Mouse (Mus musculus) forebrain, embryonic 13.5 days (tissue): Measurements from ENCODE around the gene Gga1. TPM values are rescaled to one million over a fixed set of nuclear protein-coding genes. Genes with fewer than 3 reads are reported as not detected.

Experiments used
- ATAC-seq: fragments of 200-750 bp; cut with Nextera tagmentation; 2 replicates; pipeline ENCODE4 v1.8.0; 2017
- H3K27ac ChIP-seq: fragments of 300-500 bp; sonication (generic); 2 replicates; pipeline ENCODE4 v1.5.1; 2015; ENCODE audit warnings: inconsistent platforms, mild to moderate bottlenecking, moderate library complexity
- H3K27me3 ChIP-seq: fragments of 300-500 bp; sonication (generic); 2 replicates; pipeline ENCODE4 v1.6.1; 2015; ENCODE audit warnings: mild to moderate bottlenecking, inconsistent platforms
- H3K36me3 ChIP-seq: fragments of 300-500 bp; sonication (generic); 2 replicates; pipeline ENCODE4 v1.6.1; 2015; ENCODE audit warnings: mild to moderate bottlenecking, inconsistent platforms; ENCODE audit not compliant: poor library complexity, severe bottlenecking
- H3K4me1 ChIP-seq: fragments of 300-500 bp; sonication (generic); 2 replicates; pipeline ENCODE4 v1.6.1; 2015; ENCODE audit warnings: inconsistent platforms
- H3K4me2 ChIP-seq: fragments of 300-500 bp; sonication (generic); 2 replicates; pipeline ENCODE4 v1.6.1; 2015; ENCODE audit warnings: inconsistent platforms, mild to moderate bottlenecking, moderate library complexity
- H3K4me3 ChIP-seq: fragments of 300-500 bp; sonication (generic); 2 replicates; pipeline ENCODE4 v1.5.1; 2015; ENCODE audit warnings: mild to moderate bottlenecking, inconsistent platforms
- H3K9ac ChIP-seq: fragments of 300-500 bp; sonication (generic); 2 replicates; pipeline ENCODE4 v1.6.1; 2015; ENCODE audit warnings: mild to moderate bottlenecking, inconsistent platforms
- H3K9me3 ChIP-seq: fragments of 300-500 bp; sonication (generic); replicated peaks from 2 replicates; pipeline ENCODE4 v1.6.1; 2016; ENCODE audit warnings: inconsistent platforms
- WGBS: fragments of 180-500 bp; shearing (Covaris S2); methylation state at CpG from one replicate; pipeline ENCODE4 v1.1.7; 2015; 5-methylcytosine and 5-hydroxymethylcytosine counted together
- polyA plus RNA-seq: library from polyadenylated mRNA; unstranded; fragments of >200 nt; fragmentation: Nextera tagmentation; extraction: Ambion mirVana; gene quantifications from 2 replicates; pipeline ENCODE4 v1.2.1, GENCODE M21; 2015

The Gga1 gene
- polyA plus RNA-seq, 1 experiment from 2014 or later: 50.3 TPM

- H3K9ac ChIP-seq: 0 out of 2 replicates have a peak overlapping the region, but pooled peaks have one; percentile 2
- no peak for ATAC-seq
- H3K4me1 ChIP-seq: peaks cover 38% of the 10 kb centered on the region
- H3K36me3 ChIP-seq: no peaks in the 10 kb centered on the region
- no peak overlapping the region for H3K4me2 ChIP-seq
- H3K27ac ChIP-seq: no peak overlapping the region; the same call in none of the 2 replicates
- peaks cover 12% of the 10 kb centered on the region for H3K27me3 ChIP-seq
- WGBS: 61% methylated on average over 8 of the region's 8 CpGs
- no peaks in the 10 kb centered on the region for H3K9me3 ChIP-seq
- H3K4me3 ChIP-seq: no peak overlapping the region
Measured at GRCm38 (mm10) chr15:78836086-78836621, 40.8 kb upstream of the Gga1 start.

DNA sequence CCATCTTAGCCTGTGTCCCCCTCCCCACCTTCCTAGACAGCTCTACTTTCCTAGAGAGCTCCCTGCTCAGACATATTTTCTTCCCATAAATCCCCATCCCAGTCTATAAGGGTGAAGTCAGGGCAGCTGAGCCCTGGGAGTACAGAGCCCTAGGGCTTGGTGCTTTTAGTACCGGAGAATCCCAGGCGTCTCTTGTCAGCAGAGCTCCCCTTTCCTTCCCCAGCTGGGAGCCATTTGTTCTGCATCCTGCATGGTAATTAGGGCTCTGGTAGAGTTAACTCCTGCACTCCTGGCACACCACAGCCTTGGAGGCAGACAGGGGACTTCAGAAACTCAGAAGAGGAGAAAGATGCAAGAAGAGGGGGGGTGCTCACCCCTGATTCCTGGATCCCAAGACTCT is 37.2 kb upstream of the Gga1 start:
- Histone ChIP-seq H3K27me3 (peaks cover 47% of the 10 kb centered on the region), H3K9me3 (no peaks in the 10 kb centered on the region), H3K36me3 (no peaks in the 10 kb centered on the region), H3K4me1 (peaks cover 42% of the 10 kb centered on the region), H3K4me3 (no peak overlapping the region), H3K4me2 (peak overlapping the region; percentile 14; the same call in 1 of the 2 replicates), H3K9ac (peak overlapping the region; percentile 40), H3K27ac (peak overlapping the region; percentile 76)
- ATAC-seq: peak; percentile 57
- WGBS: 0% methylated on average over 2 of the region's 2 CpGs

- peaks cover 50% of the 10 kb centered on the region for H3K27me3 ChIP-seq
- H3K4me2 ChIP-seq: no peak overlapping the region
- H3K36me3 ChIP-seq: no peaks in the 10 kb centered on the region
- WGBS: 50% methylated on average over 3 of the region's 3 CpGs
- peaks cover 45% of the 10 kb centered on the region for H3K4me1 ChIP-seq
- H3K27ac ChIP-seq: no peak overlapping the region; the same call in 1 of the 2 replicates
- no peak overlapping the region for H3K9ac ChIP-seq
- H3K9me3 ChIP-seq: no peaks in the 10 kb centered on the region
- no peak overlapping the region for H3K4me3 ChIP-seq
- ATAC-seq: no peak
Measured at GRCm38 (mm10) chr15:78840241-78840640, 36.7 kb upstream of the Gga1 start.

- Histone ChIP-seq H3K27ac (no peak overlapping the region), H3K4me1 (peaks cover 43% of the 10 kb centered on the region), H3K9ac (0 out of 2 replicates have a peak overlapping the region, but pooled peaks have one; percentile 16), H3K27me3 (peaks cover 55% of the 10 kb centered on the region), H3K4me2 (no peak overlapping the region), H3K9me3 (no peaks in the 10 kb centered on the region), H3K4me3 (no peak overlapping the region), H3K36me3 (no peaks in the 10 kb centered on the region)
- no peak for ATAC-seq
- 58% methylated on average over 11 of the region's 11 CpGs for WGBS
Measured at GRCm38 (mm10) chr15:78840751-78841150, 36.2 kb upstream of the Gga1 start.

DNA sequence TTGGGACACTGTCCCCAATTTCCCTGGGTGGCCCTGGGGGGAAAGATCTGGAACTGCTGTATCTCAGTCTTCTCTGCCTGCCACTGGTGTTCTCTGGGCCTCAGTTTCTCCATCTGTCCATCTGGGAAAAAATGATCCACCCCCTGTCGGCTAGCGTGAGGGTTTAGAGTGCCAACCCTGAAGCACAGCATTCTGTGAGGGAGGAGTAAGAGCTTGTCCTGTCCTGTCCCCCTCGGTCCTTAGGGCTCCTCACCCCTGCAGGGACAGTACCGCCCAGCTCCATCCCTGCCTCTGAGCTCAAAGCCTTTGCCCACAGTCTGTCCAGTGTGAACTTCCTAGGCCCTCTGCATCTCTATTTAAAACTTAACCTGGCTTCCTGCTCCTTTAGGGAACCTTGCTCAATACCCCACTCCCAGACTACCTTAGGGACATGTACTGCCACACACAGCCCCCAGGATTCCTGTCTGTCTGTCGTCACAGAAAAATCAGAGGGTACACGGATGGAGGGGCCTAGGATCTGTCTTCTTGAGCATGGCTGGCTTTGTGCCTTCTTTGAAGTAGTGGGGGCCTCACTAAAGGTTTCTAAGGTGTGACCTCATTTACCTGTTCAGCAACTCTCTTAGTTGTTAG is 35.7 kb upstream of the Gga1 start:
- Histone ChIP-seq H3K4me2 (no peak overlapping the region), H3K27ac (no peak overlapping the region), H3K9me3 (no peaks in the 10 kb centered on the region), H3K27me3 (peaks cover 57% of the 10 kb centered on the region), H3K4me1 (peaks cover 43% of the 10 kb centered on the region), H3K36me3 (no peaks in the 10 kb centered on the region), H3K4me3 (no peak overlapping the region), H3K9ac (0 out of 2 replicates have a peak overlapping the region, but pooled peaks have one; percentile 16)
- ATAC-seq: no peak
- 56% methylated on average over 6 of the region's 6 CpGs for WGBS

- peaks cover 60% of the 10 kb centered on the region for H3K27me3 ChIP-seq
- H3K4me1 ChIP-seq: peaks cover 43% of the 10 kb centered on the region
- H3K4me3 ChIP-seq: peak within 1 kb of the TSS; percentile 44
- H3K27ac ChIP-seq: no peak within 1 kb of the TSS
- H3K9me3 ChIP-seq: no peaks in the 10 kb centered on the region
- WGBS: under 1% methylated on average over 58 of the region's 86 CpGs
- H3K9ac ChIP-seq: peak within 1 kb of the TSS; percentile 70
- H3K4me2 ChIP-seq: peak within 1 kb of the TSS; percentile 84
- no peaks in the 10 kb centered on the region for H3K36me3 ChIP-seq
- peak; percentile 56 for ATAC-seq
Measured at GRCm38 (mm10) chr15:78842371-78843163, 34.4 kb upstream of the Gga1 start, which contains the start of gene Cdc42ep1. Gene Cdc42ep1 (plus strand): TSS chr15:78842624.

- Histone ChIP-seq H3K36me3 (no peaks in the 10 kb centered on the region), H3K4me3 (peak overlapping the region; percentile 44; the same call in 1 of the 2 replicates), H3K27me3 (peaks cover 64% of the 10 kb centered on the region), H3K4me1 (peaks cover 43% of the 10 kb centered on the region), H3K27ac (no peak overlapping the region), H3K9ac (no peak overlapping the region), H3K4me2 (peak overlapping the region; percentile 84), H3K9me3 (no peaks in the 10 kb centered on the region)
- no peak for ATAC-seq
- WGBS: 45% methylated on average over 21 of the region's 21 CpGs
Measured at GRCm38 (mm10) chr15:78843581-78844469, 33.2 kb upstream of the Gga1 start.

- no peak overlapping the region for H3K4me3 ChIP-seq
- H3K4me1 ChIP-seq: peaks cover 36% of the 10 kb centered on the region
- peaks cover 67% of the 10 kb centered on the region for H3K27me3 ChIP-seq
- H3K9me3 ChIP-seq: no peaks in the 10 kb centered on the region
- H3K4me2 ChIP-seq: no peak overlapping the region
- no peak overlapping the region for H3K27ac ChIP-seq
- no peaks in the 10 kb centered on the region for H3K36me3 ChIP-seq
- no peak overlapping the region for H3K9ac ChIP-seq
- ATAC-seq: no peak
- 42% methylated on average over 9 of the region's 9 CpGs for WGBS
Measured at GRCm38 (mm10) chr15:78844791-78845190, 32.2 kb upstream of the Gga1 start.

- H3K36me3 ChIP-seq: no peaks in the 10 kb centered on the region
- H3K9ac ChIP-seq: no peak overlapping the region
- no peak overlapping the region for H3K27ac ChIP-seq
- no peak for ATAC-seq
- H3K27me3 ChIP-seq: peaks cover 67% of the 10 kb centered on the region
- peaks cover 30% of the 10 kb centered on the region for H3K4me1 ChIP-seq
- 78% methylated on average over 11 of the region's 11 CpGs for whole genome bisulfite sequencing
- no peak overlapping the region for H3K4me2 ChIP-seq
- no peaks in the 10 kb centered on the region for H3K9me3 ChIP-seq
- no peak overlapping the region for H3K4me3 ChIP-seq
Measured at GRCm38 (mm10) chr15:78845321-78845720, 31.7 kb upstream of the Gga1 start.

GRCm38 (mm10) chr15:78845867-78846266 is 31.1 kb upstream of the Gga1 start:
- Histone ChIP-seq H3K9ac (no peak overlapping the region), H3K4me2 (no peak overlapping the region), H3K4me1 (peaks cover 25% of the 10 kb centered on the region), H3K4me3 (no peak overlapping the region), H3K27me3 (peaks cover 61% of the 10 kb centered on the region), H3K36me3 (no peaks in the 10 kb centered on the region), H3K27ac (no peak overlapping the region), H3K9me3 (no peaks in the 10 kb centered on the region)
- 88% methylated on average over 8 of the region's 8 CpGs for WGBS
- ATAC-seq: no peak

DNA sequence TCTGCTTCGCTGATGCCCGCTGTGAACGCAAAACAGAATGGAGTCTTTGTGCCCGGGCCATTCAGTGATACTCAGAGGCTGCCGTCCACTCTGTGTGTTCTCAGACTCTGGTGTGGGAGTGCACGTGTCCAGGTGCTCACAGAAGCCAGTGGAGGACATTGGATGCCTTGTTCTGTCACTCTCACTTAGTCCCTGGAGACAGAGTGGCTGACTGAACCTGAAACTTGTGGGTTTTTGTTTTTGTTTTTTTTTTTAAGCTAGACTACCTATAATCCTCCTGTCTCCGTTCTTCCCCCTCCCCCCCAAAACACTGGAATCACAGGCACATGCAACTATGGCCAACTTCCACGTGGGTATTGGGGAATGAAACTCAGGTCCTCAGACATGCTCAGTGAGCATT is 30.6 kb upstream of the Gga1 start:
- 73% methylated on average over 8 of the region's 8 CpGs for WGBS
- ATAC-seq: no peak
- Histone ChIP-seq H3K27ac (no peak overlapping the region), H3K27me3 (peaks cover 56% of the 10 kb centered on the region), H3K9ac (no peak overlapping the region), H3K9me3 (no peaks in the 10 kb centered on the region), H3K36me3 (no peaks in the 10 kb centered on the region), H3K4me3 (no peak overlapping the region), H3K4me1 (peaks cover 22% of the 10 kb centered on the region), H3K4me2 (no peak overlapping the region)
